7 mouse cellular contexts compared by ENCODE assay signal in genomic region chr5:49525242-49525612, GRCm38 (mm10). TPM values are rescaled to one million over a fixed set of nuclear protein-coding genes. Genes with fewer than 3 reads are reported as not detected.
DNase-seq lines count a peak whose midpoint lies in the region; ATAC-seq lines count a peak whose summit lies in the region.

No protein-coding gene starts in this region.

- no peaks in the 10 kb centered on the region for H3K36me3 ChIP-seq in embryonic facial prominence, embryonic 12.5 days
- H3K36me3 ChIP-seq in midbrain, embryonic 14.5 days (ENCODE audit: control insufficient read depth, insufficient read depth, low read length) = no peaks in the 10 kb centered on the region
- no peaks in the 10 kb centered on the region for H3K36me3 ChIP-seq in intestine, embryonic 16.5 days (ENCODE audit: control insufficient read depth, insufficient read depth, low read length)

- no peak overlapping the region for H3K9ac ChIP-seq in embryonic facial prominence, embryonic 12.5 days
- H3K9ac ChIP-seq in midbrain, embryonic 14.5 days (replicated peaks; ENCODE audit: low read length) = no peak overlapping the region
- no peak overlapping the region for H3K9ac ChIP-seq in intestine, embryonic 16.5 days (ENCODE audit: low read depth, low read length)

- peaks cover 37% of the 10 kb centered on the region for H3K27me3 ChIP-seq in embryonic facial prominence, embryonic 12.5 days
- H3K27me3 ChIP-seq in midbrain, embryonic 14.5 days (ENCODE audit: control insufficient read depth, insufficient read depth, low read length) = peaks cover 9% of the 10 kb centered on the region; the same call in 1 of the 2 replicates
- peaks cover 15% of the 10 kb centered on the region for H3K27me3 ChIP-seq in intestine, embryonic 16.5 days (replicated peaks; ENCODE audit: control insufficient read depth, insufficient read depth, low read length)

- H3K9me3 ChIP-seq in embryonic facial prominence, embryonic 12.5 days = no peaks in the 10 kb centered on the region
- no peaks in the 10 kb centered on the region for H3K9me3 ChIP-seq in midbrain, embryonic 14.5 days (ENCODE audit: control insufficient read depth, low read length)
- H3K9me3 ChIP-seq in intestine, embryonic 16.5 days (ENCODE audit: control insufficient read depth, low read length) = no peaks in the 10 kb centered on the region

- DNase-seq in right cerebral cortex, adult 2 months (ENCODE audit: low spot score in 2 of 2) = peak; percentile 20 to 34
- no peak for DNase-seq in right cerebral cortex, adult 18-20 months
- peak; percentile 33 for DNase-seq in kidney, adult 9 months
- no peak for DNase-seq in midbrain, embryonic 14.5 days
- no peak for DNase-seq in gastrocnemius, adult 18-20 months (ENCODE audit: low spot score)

- H3K4me3 ChIP-seq in embryonic facial prominence, embryonic 12.5 days = no peak overlapping the region
- H3K4me3 ChIP-seq in midbrain, embryonic 14.5 days (replicated peaks; ENCODE audit: low read depth, low read length) = peak overlapping the region; percentile 48
- no peak overlapping the region for H3K4me3 ChIP-seq in intestine, embryonic 16.5 days (ENCODE audit: low read length)

- H3K4me2 ChIP-seq in embryonic facial prominence, embryonic 12.5 days (replicated peaks) = peak overlapping the region; percentile 93; the same call in 1 of the 2 replicates
- H3K4me2 ChIP-seq in midbrain, embryonic 14.5 days (ENCODE audit: low read length) = peak overlapping the region; percentile 82
- H3K4me2 ChIP-seq in intestine, embryonic 16.5 days (ENCODE audit: low read depth, low read length) = no peak overlapping the region

- H3K4me1 ChIP-seq in embryonic facial prominence, embryonic 12.5 days = no peaks in the 10 kb centered on the region
- H3K4me1 ChIP-seq in midbrain, embryonic 14.5 days (ENCODE audit: control insufficient read depth, insufficient read depth, low read length) = no peaks in the 10 kb centered on the region
- H3K4me1 ChIP-seq in intestine, embryonic 16.5 days (ENCODE audit: control insufficient read depth, insufficient read depth, low read length) = no peaks in the 10 kb centered on the region

- WGBS in embryonic facial prominence, embryonic 12.5 days = 74% methylated on average over 4 of the region's 4 CpGs
- 66% methylated on average over 4 of the region's 4 CpGs for WGBS in midbrain, embryonic 14.5 days
- WGBS in intestine, embryonic 16.5 days = 72% methylated on average over 4 of the region's 4 CpGs

- no peak for ATAC-seq in embryonic facial prominence, embryonic 12.5 days (ENCODE audit: insufficient number of reproducible peaks, insufficient read depth, low FRiP score, low TSS enrichment)
- no peak; the same call in 1 of the 2 replicates for ATAC-seq in midbrain, embryonic 14.5 days (ENCODE audit: low FRiP score, low TSS enrichment)
- ATAC-seq in intestine, embryonic 16.5 days = no peak

- H3K27ac ChIP-seq in embryonic facial prominence, embryonic 12.5 days = no peak overlapping the region
- no peak overlapping the region for H3K27ac ChIP-seq in midbrain, embryonic 14.5 days (replicated peaks; ENCODE audit: low read depth, low read length)
- H3K27ac ChIP-seq in intestine, embryonic 16.5 days (ENCODE audit: low read length) = no peak overlapping the region

RNA-seq across cellular contexts. Expression of gene Kcnip4, which starts 0.5 kb away (rescaled TPM):
- 2.6 and 3.3 TPM in 2 replicates for polyA plus RNA-seq in embryonic facial prominence, embryonic 12.5 days (2016; fragmentation: Nextera tagmentation; extraction: Ambion mirVana)
- polyA plus RNA-seq in midbrain, embryonic 14.5 days (2014; fragmentation: Nextera tagmentation; extraction: Ambion mirVana) = 17.9 and 18.6 TPM in 2 replicates
- total RNA-seq in gastrocnemius, adult 18-20 months (2021) = not detected
- polyA plus RNA-seq in intestine, embryonic 16.5 days (2015; fragmentation: Nextera tagmentation; extraction: Ambion mirVana) = 2.1 and 3.0 TPM in 2 replicates

Comparison
In these comparisons a context has a peak if more than half of its experiments do, and no peak if none do; other contexts are left out.
1. DNase-seq: peak in right cerebral cortex, adult 2 months (2 of 2) and kidney, adult 9 months (single experiment); none in right cerebral cortex, adult 18-20 months (single experiment), midbrain, embryonic 14.5 days (single experiment) and gastrocnemius, adult 18-20 months (single experiment).